Mouse (Mus musculus) left cerebral cortex, postnatal 14 days (tissue): ENCODE measurements at regions not wholly inside any gene's neighbourhood (a gene's known extent, or its start where the extent isn't known, plus 50 kb on each side); places are given as distances from the start of the nearest gene placed in this dataset.

ENCODE experiments used
- DNase-seq, 2 experiments: peaks; one replicate each; pipeline ENCODE4 v3.0.0; 2021 to 2022; ENCODE audit warnings: low spot score in 2 of 2, mixed read lengths in 1 of 2
- intact Hi-C: fragments of 180-260 bp; cut with DNase I; formaldehyde crosslinking; loops from one replicate; pipeline ENCODE4 v1.15.1; 2025

- DNase-seq = no peak
- intact Hi-C loops = no loop called here
Measured at GRCm38 (mm10) chr1:130309746-130310145, 113.1 kb downstream of the Cd55b start.

- intact Hi-C loops = no loop called here
- DNase-seq = no peak
Measured at GRCm38 (mm10) chr1:130301828-130302386, 120.9 kb downstream of the Cd55b start.

GRCm38 (mm10) chr1:130300065-130300815 lies 122.6 kb downstream of the Cd55b start:
- intact Hi-C loops = no loop called here
- DNase-seq = no peak

- DNase-seq = no peak
- intact Hi-C loops = no loop called here
Measured at GRCm38 (mm10) chr1:130299641-130300040, 123.2 kb downstream of the Cd55b start.

GRCm38 (mm10) chr1:130299069-130299468 lies 123.7 kb downstream of the Cd55b start:
- DNase-seq = no peak
- intact Hi-C loops = no loop called here

GRCm38 (mm10) chr1:130298636-130299035 lies 124.2 kb downstream of the Cd55b start:
- intact Hi-C loops = no loop called here
- DNase-seq = no peak

- intact Hi-C loops = no loop called here
Measured at GRCm38 (mm10) chr1:130297471-130297870, 125.3 kb downstream of the Cd55b start.

GRCm38 (mm10) chr1:130285882-130286281 lies 136.9 kb downstream of the Cd55b start:
- intact Hi-C loops = no loop called here
- DNase-seq = peak in 1 of 2 experiments; percentile 22

More at GRCm38 (mm10) chr1:130297471-130297870, 125.3 kb downstream of the Cd55b start:
- DNase-seq = no peak

- DNase-seq = no peak
- intact Hi-C loops = no loop called here
Measured at GRCm38 (mm10) chr1:130282153-130282552, 140.7 kb downstream of the Cd55b start.

- intact Hi-C loops = no loop called here
- DNase-seq = no peak
Measured at GRCm38 (mm10) chr1:130279180-130279579, 143.6 kb downstream of the Cd55b start.

- no peak for DNase-seq
- intact Hi-C loops = no loop called here
Measured at GRCm38 (mm10) chr1:130278000-130278536, 144.7 kb downstream of the Cd55b start.

- intact Hi-C loops = no loop called here
- no peak for DNase-seq
Measured at GRCm38 (mm10) chr1:130276885-130277284, 145.9 kb downstream of the Cd55b start.

- intact Hi-C loops = no loop called here
- no peak for DNase-seq
Measured at GRCm38 (mm10) chr1:130276005-130276404, 146.8 kb downstream of the Cd55b start.

- intact Hi-C loops = no loop called here
- DNase-seq = peak in 1 of 2 experiments; percentile 7
Measured at GRCm38 (mm10) chr1:130274470-130274869, 148.3 kb downstream of the Cd55b start.

GRCm38 (mm10) chr1:130270457-130270856 lies 152.4 kb downstream of the Cd55b start:
- no peak for DNase-seq
- intact Hi-C loops = no loop called here
